Mouse (Mus musculus): Measurements from ENCODE around the gene Hrh2. TPM values are rescaled to one million over a fixed set of nuclear protein-coding genes. Genes with fewer than 3 reads are reported as not detected.

The Hrh2 gene
- polyA plus RNA-seq, 1 experiment from 2014 or later, result not detected

GRCm38 (mm10) chr13:54215266-54215665, 23.3 kb downstream of the Hrh2 start:
- Histone ChIP-seq H3K27me3 (ENCODE audit: control insufficient read depth, insufficient read depth, low read length) (no peaks in the 10 kb centered on the region), H3K9me3 (ENCODE audit: control insufficient read depth, low read length) (no peaks in the 10 kb centered on the region)
- 54% methylated on average over 5 of the region's 5 CpGs for WGBS

GRCm38 (mm10) chr13:54215777-54216316, 23.9 kb downstream of the Hrh2 start:
- Histone ChIP-seq H3K4me2 (replicated peaks; ENCODE audit: low read depth, low read length) (no peak overlapping the region), H3K27ac (ENCODE audit: low read depth, low read length) (no peak overlapping the region), H3K4me1 (ENCODE audit: control insufficient read depth, insufficient read depth, low read length) (no peaks in the 10 kb centered on the region; the same call in 1 of the 2 replicates), H3K9me3 (ENCODE audit: control insufficient read depth, low read length) (no peaks in the 10 kb centered on the region), H3K27me3 (ENCODE audit: control insufficient read depth, insufficient read depth, low read length) (no peaks in the 10 kb centered on the region), H3K9ac (ENCODE audit: low read depth, low read length) (no peak overlapping the region), H3K4me3 (ENCODE audit: low read length) (no peak overlapping the region), H3K36me3 (ENCODE audit: control insufficient read depth, insufficient read depth, low read length) (no peaks in the 10 kb centered on the region)
- ATAC-seq (ENCODE audit: low FRiP score, low TSS enrichment), result no peak
- 42% methylated on average over 7 of the region's 7 CpGs for WGBS

More at GRCm38 (mm10) chr13:54215266-54215665, 23.3 kb downstream of the Hrh2 start:
- H3K4me1 ChIP-seq (ENCODE audit: control insufficient read depth, insufficient read depth, low read length), result no peaks in the 10 kb centered on the region; the same call in 1 of the 2 replicates
- ATAC-seq (ENCODE audit: low FRiP score, low TSS enrichment), result no peak
- H3K27ac ChIP-seq (ENCODE audit: low read depth, low read length), result no peak overlapping the region
- H3K4me2 ChIP-seq (replicated peaks; ENCODE audit: low read depth, low read length), result no peak overlapping the region
- no peak overlapping the region for H3K4me3 ChIP-seq (ENCODE audit: low read length)
- no peaks in the 10 kb centered on the region for H3K36me3 ChIP-seq (ENCODE audit: control insufficient read depth, insufficient read depth, low read length)
- no peak overlapping the region for H3K9ac ChIP-seq (ENCODE audit: low read depth, low read length)

- no peak overlapping the region for H3K27ac ChIP-seq (ENCODE audit: low read depth, low read length)
- no peaks in the 10 kb centered on the region for H3K36me3 ChIP-seq (ENCODE audit: control insufficient read depth, insufficient read depth, low read length)
- no peak overlapping the region for H3K4me3 ChIP-seq (ENCODE audit: low read length)
- ATAC-seq (ENCODE audit: low FRiP score, low TSS enrichment), result no peak
- H3K4me1 ChIP-seq (ENCODE audit: control insufficient read depth, insufficient read depth, low read length), result no peaks in the 10 kb centered on the region
- H3K9me3 ChIP-seq (ENCODE audit: control insufficient read depth, low read length), result no peaks in the 10 kb centered on the region
- 80% methylated on average over 1 of the region's 1 CpGs for WGBS
- H3K4me2 ChIP-seq (replicated peaks; ENCODE audit: low read depth, low read length), result no peak overlapping the region
- H3K9ac ChIP-seq (ENCODE audit: low read depth, low read length), result no peak overlapping the region
- no peaks in the 10 kb centered on the region for H3K27me3 ChIP-seq (ENCODE audit: control insufficient read depth, insufficient read depth, low read length)
Observed at GRCm38 (mm10) chr13:54218341-54218740, 26.4 kb downstream of the Hrh2 start.

DNA sequence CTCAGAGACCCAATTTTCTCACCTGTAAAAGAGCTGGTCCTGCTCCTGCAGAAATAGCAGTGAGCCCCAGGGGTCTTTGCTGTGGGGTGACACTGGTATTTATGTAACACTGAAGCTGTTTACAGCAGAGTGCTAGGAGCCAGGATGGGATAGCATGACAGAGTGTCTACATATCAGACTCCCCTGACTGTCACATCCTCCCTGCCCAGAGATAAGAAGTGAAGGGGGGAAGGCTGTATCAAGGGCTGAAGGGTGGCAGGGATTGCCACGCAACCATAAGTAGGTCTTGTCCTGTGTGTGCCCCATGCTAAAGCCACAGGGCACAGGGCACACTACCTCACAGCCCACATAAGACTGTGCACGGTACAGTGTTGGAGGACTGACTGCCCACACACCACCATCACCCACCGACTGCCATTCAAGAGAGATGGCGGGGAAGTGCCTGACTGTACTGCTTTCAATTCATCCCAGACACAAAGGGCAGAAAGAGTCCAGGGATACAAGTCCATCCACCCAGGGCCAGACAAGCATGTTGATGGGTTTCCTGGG, 29.8 kb downstream of the Hrh2 start:
- Histone ChIP-seq H3K4me2 (replicated peaks; ENCODE audit: low read depth, low read length) (no peak overlapping the region), H3K27me3 (ENCODE audit: control insufficient read depth, insufficient read depth, low read length) (no peaks in the 10 kb centered on the region), H3K4me3 (ENCODE audit: low read length) (no peak overlapping the region), H3K9me3 (ENCODE audit: control insufficient read depth, low read length) (no peaks in the 10 kb centered on the region), H3K27ac (ENCODE audit: low read depth, low read length) (no peak overlapping the region), H3K36me3 (ENCODE audit: control insufficient read depth, insufficient read depth, low read length) (no peaks in the 10 kb centered on the region), H3K9ac (ENCODE audit: low read depth, low read length) (no peak overlapping the region), H3K4me1 (ENCODE audit: control insufficient read depth, insufficient read depth, low read length) (no peaks in the 10 kb centered on the region)
- no peak for ATAC-seq (ENCODE audit: low FRiP score, low TSS enrichment)
- WGBS, result 78% methylated on average over 4 of the region's 4 CpGs

DNA sequence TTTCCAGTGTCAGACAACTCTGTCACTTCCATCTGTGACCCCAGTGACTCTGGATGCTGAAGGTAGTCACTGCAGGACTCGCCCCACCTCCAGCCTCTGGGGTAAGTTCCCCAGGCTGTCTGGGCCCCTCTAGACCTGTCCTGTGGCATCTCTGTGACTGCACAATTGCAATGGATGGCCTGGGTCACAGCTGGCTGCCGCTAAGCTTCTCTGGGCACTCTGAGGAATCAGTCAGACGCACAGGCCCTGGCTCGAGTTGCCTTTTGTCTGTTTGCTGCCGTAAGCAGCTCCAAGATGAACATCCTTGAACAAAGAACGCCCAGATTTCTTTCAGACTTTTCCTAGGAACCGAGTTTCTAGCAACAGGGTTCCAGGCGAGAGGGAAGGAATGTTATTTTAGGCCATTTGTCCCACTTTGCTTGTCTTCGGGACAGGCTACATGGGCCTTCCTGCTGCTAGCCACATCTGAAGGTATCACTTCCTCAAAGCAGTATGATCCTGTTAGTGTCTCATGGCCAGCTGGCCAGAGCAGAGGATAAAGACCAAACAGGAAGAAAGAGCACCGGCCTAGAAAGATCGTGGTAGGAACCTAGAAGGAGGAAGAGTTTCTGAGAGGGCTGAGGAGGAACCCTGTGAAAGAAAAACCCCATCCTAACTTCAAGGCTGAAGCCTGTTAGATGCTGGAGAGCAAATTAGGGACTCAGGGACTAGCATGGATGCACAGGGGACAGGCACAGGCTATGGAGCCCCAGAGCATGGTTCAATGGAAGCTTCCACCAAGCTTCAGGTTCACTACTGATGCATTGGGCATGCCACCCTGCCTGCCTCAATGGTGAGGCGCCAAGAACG, 31.2 kb downstream of the Hrh2 start:
- WGBS, result 43% methylated on average over 13 of the region's 13 CpGs
- H3K9me3 ChIP-seq (ENCODE audit: control insufficient read depth, low read length), result no peaks in the 10 kb centered on the region
- ATAC-seq (ENCODE audit: low FRiP score, low TSS enrichment), result no peak

GRCm38 (mm10) chr13:54227916-54228483, 36.1 kb downstream of the Hrh2 start:
- H3K4me2 ChIP-seq (replicated peaks; ENCODE audit: low read depth, low read length), result no peak overlapping the region
- no peaks in the 10 kb centered on the region for H3K27me3 ChIP-seq (ENCODE audit: control insufficient read depth, insufficient read depth, low read length)
- peak; percentile 16; the same call in 1 of the 2 replicates for ATAC-seq (ENCODE audit: low FRiP score, low TSS enrichment)
- no peak overlapping the region for H3K27ac ChIP-seq (ENCODE audit: low read depth, low read length)
- 19% methylated on average over 13 of the region's 13 CpGs for WGBS
- H3K4me1 ChIP-seq (ENCODE audit: control insufficient read depth, insufficient read depth, low read length), result 0 out of 2 replicates have a peak, but pooled peaks cover 3% of the 10 kb centered on the region
- H3K9me3 ChIP-seq (ENCODE audit: control insufficient read depth, low read length), result no peaks in the 10 kb centered on the region
- H3K36me3 ChIP-seq (ENCODE audit: control insufficient read depth, insufficient read depth, low read length), result no peaks in the 10 kb centered on the region
- no peak overlapping the region for H3K4me3 ChIP-seq (ENCODE audit: low read length)
- no peak overlapping the region for H3K9ac ChIP-seq (ENCODE audit: low read depth, low read length)

More for the DNA sequence above, 31.2 kb downstream of the Hrh2 start:
- no peak overlapping the region for H3K4me3 ChIP-seq (ENCODE audit: low read length)
- H3K27ac ChIP-seq (ENCODE audit: low read depth, low read length), result no peak overlapping the region
- H3K9ac ChIP-seq (ENCODE audit: low read depth, low read length), result no peak overlapping the region
- H3K4me2 ChIP-seq (replicated peaks; ENCODE audit: low read depth, low read length), result no peak overlapping the region
- H3K36me3 ChIP-seq (ENCODE audit: control insufficient read depth, insufficient read depth, low read length), result no peaks in the 10 kb centered on the region
- no peaks in the 10 kb centered on the region for H3K4me1 ChIP-seq (ENCODE audit: control insufficient read depth, insufficient read depth, low read length)
- H3K27me3 ChIP-seq (ENCODE audit: control insufficient read depth, insufficient read depth, low read length), result no peaks in the 10 kb centered on the region

DNA sequence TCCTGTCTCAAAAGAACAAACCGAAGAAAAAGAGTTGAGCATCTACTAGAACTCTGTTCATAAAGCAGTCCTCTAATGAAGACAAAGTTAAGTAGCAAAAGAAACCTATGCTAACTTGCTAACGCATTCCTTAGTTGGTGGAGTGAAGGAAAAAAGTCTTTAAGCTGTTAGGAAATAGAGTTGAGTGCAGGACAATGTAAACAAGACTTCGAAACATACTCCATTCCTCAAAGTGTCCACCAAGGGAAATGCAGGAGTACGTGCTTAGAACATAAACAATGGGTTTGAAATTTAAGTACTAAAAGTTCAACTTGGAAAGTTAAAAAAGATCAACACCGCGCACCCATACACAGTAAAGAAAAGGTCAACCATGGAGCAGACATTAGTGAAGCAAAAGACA, 38.2 kb downstream of the Hrh2 start:
- no peak overlapping the region for H3K27ac ChIP-seq (ENCODE audit: low read depth, low read length)
- H3K27me3 ChIP-seq (ENCODE audit: control insufficient read depth, insufficient read depth, low read length), result no peaks in the 10 kb centered on the region
- no peak overlapping the region for H3K4me3 ChIP-seq (ENCODE audit: low read length)

DNA sequence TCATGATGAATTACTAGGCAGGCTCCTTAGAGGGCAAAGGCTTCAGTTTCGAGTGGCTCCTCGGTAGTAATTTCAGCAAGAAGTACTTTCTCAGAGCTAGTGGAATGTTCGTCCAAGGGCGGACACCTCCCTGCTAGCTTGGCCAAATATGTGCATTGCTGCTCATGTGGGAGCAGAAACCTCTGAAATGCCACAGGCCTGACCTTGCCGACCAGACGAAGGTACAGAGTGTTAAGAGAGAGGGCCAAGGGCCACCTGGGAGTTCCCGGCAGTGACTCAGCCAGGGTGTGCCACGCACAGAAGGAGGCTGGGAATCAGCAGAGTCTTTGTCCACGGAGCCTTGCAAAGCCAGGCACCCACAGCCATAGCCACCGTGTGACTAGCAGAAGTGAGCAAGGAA, 39.9 kb downstream of the Hrh2 start:
- H3K9me3 ChIP-seq (ENCODE audit: control insufficient read depth, low read length), result no peaks in the 10 kb centered on the region
- no peak overlapping the region for H3K27ac ChIP-seq (ENCODE audit: low read depth, low read length)
- H3K4me3 ChIP-seq (ENCODE audit: low read length), result no peak overlapping the region
- H3K9ac ChIP-seq (ENCODE audit: low read depth, low read length), result no peak overlapping the region
- no peaks in the 10 kb centered on the region for H3K27me3 ChIP-seq (ENCODE audit: control insufficient read depth, insufficient read depth, low read length)
- H3K4me1 ChIP-seq (ENCODE audit: control insufficient read depth, insufficient read depth, low read length), result 0 out of 2 replicates have a peak, but pooled peaks cover 3% of the 10 kb centered on the region
- 31% methylated on average over 10 of the region's 10 CpGs for WGBS
- H3K4me2 ChIP-seq (replicated peaks; ENCODE audit: low read depth, low read length), result no peak overlapping the region
- H3K36me3 ChIP-seq (ENCODE audit: control insufficient read depth, insufficient read depth, low read length), result no peaks in the 10 kb centered on the region
- no peak for ATAC-seq (ENCODE audit: low FRiP score, low TSS enrichment)

More for the DNA sequence above, 38.2 kb downstream of the Hrh2 start:
- Histone ChIP-seq H3K9ac (ENCODE audit: low read depth, low read length) (no peak overlapping the region), H3K4me1 (ENCODE audit: control insufficient read depth, insufficient read depth, low read length) (0 out of 2 replicates have a peak, but pooled peaks cover 3% of the 10 kb centered on the region), H3K9me3 (ENCODE audit: control insufficient read depth, low read length) (no peaks in the 10 kb centered on the region), H3K4me2 (replicated peaks; ENCODE audit: low read depth, low read length) (no peak overlapping the region), H3K36me3 (ENCODE audit: control insufficient read depth, insufficient read depth, low read length) (no peaks in the 10 kb centered on the region)
- no peak for ATAC-seq (ENCODE audit: low FRiP score, low TSS enrichment)
- 76% methylated on average over 6 of the region's 6 CpGs for WGBS
